Mouse (Mus musculus): Measurements from ENCODE around the gene Pcdh7. TPM values are rescaled to one million over a fixed set of nuclear protein-coding genes. Genes with fewer than 3 reads are reported as not detected.

Gene Pcdh7
- polyA plus RNA-seq, 1 experiment from 2014 or later = 47.6 TPM

GRCm38 (mm10) chr5:58081054-58081453, 363.3 kb downstream of the Pcdh7 start:
- H3K36me3 ChIP-seq (ENCODE audit: control insufficient read depth, insufficient read depth, low read length) = no peaks in the 10 kb centered on the region
- 52% methylated on average over 4 of the region's 4 CpGs for WGBS
- ATAC-seq (ENCODE audit: low read depth) = no peak

DNA sequence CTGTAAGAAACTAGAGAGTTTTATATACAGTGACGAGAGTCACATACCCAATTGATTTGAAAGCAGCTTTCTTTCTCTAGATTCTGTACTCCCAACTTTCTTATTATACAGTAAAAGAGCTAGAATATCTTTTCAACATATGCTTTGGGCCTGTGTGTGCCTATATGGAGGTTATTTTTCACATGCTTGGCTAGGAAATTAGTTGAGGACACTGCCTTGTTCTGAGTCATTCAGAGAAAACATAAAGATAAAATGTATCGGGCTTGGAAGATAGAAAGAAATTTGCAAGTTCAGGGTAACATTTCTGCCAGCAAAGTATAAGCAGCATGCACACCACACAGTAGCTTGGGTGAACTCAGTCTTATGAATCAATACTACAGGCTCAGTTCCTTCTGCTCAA, 364.5 kb downstream of the Pcdh7 start:
- Histone ChIP-seq H3K36me3 (ENCODE audit: control insufficient read depth, insufficient read depth, low read length) (no peaks in the 10 kb centered on the region), H3K4me3 (ENCODE audit: low read depth, low read length) (no peak overlapping the region)
- WGBS = 91% methylated on average over 2 of the region's 2 CpGs

More at GRCm38 (mm10) chr5:58081054-58081453, 363.3 kb downstream of the Pcdh7 start:
- Histone ChIP-seq H3K4me3 (ENCODE audit: low read depth, low read length) (no peak overlapping the region), H3K4me2 (ENCODE audit: low read depth, low read length) (no peak overlapping the region), H3K4me1 (ENCODE audit: control insufficient read depth, insufficient read depth, low read length) (no peaks in the 10 kb centered on the region), H3K27me3 (ENCODE audit: control insufficient read depth, insufficient read depth, low read length) (no peaks in the 10 kb centered on the region), H3K27ac (ENCODE audit: low read depth, low read length) (no peak overlapping the region), H3K9me3 (ENCODE audit: control insufficient read depth, low read length) (no peaks in the 10 kb centered on the region), H3K9ac (replicated peaks; ENCODE audit: low read depth, low read length) (no peak overlapping the region)

GRCm38 (mm10) chr5:58083056-58083455, 365.3 kb downstream of the Pcdh7 start:
- 97% methylated on average over 3 of the region's 3 CpGs for WGBS
- no peak overlapping the region for H3K9ac ChIP-seq (replicated peaks; ENCODE audit: low read depth, low read length)
- ATAC-seq (ENCODE audit: low read depth) = no peak
- H3K27ac ChIP-seq (ENCODE audit: low read depth, low read length) = no peak overlapping the region
- H3K27me3 ChIP-seq (ENCODE audit: control insufficient read depth, insufficient read depth, low read length) = no peaks in the 10 kb centered on the region
- no peak overlapping the region for H3K4me3 ChIP-seq (ENCODE audit: low read depth, low read length)
- no peaks in the 10 kb centered on the region for H3K9me3 ChIP-seq (ENCODE audit: control insufficient read depth, low read length)
- H3K36me3 ChIP-seq (ENCODE audit: control insufficient read depth, insufficient read depth, low read length) = no peaks in the 10 kb centered on the region
- no peak overlapping the region for H3K4me2 ChIP-seq (ENCODE audit: low read depth, low read length)
- no peaks in the 10 kb centered on the region for H3K4me1 ChIP-seq (ENCODE audit: control insufficient read depth, insufficient read depth, low read length)

More for the DNA sequence above, 364.5 kb downstream of the Pcdh7 start:
- Histone ChIP-seq H3K27ac (ENCODE audit: low read depth, low read length) (no peak overlapping the region), H3K27me3 (ENCODE audit: control insufficient read depth, insufficient read depth, low read length) (no peaks in the 10 kb centered on the region), H3K9me3 (ENCODE audit: control insufficient read depth, low read length) (no peaks in the 10 kb centered on the region), H3K9ac (replicated peaks; ENCODE audit: low read depth, low read length) (no peak overlapping the region), H3K4me2 (ENCODE audit: low read depth, low read length) (no peak overlapping the region), H3K4me1 (ENCODE audit: control insufficient read depth, insufficient read depth, low read length) (no peaks in the 10 kb centered on the region)
- no peak for ATAC-seq (ENCODE audit: low read depth)

DNA sequence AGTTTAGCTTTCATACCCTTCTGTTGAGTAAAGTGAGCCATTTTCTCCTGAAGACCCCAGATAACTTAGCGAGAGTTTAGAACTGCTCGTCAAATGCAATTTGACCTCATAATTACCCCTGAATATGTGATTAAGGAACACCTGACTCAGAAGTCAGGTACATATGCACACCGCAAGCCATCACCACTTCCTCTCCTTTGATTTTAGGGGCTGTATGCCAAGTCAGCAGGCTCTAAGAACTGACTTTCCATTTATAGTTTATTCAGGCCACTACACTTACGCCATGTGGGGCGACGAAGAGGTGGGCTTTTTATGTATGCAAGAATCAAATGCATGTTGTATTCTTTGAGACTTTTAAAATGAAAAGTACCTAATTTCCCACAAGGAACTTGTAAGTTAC, 366.2 kb downstream of the Pcdh7 start:
- H3K4me1 ChIP-seq (ENCODE audit: control insufficient read depth, insufficient read depth, low read length) = no peaks in the 10 kb centered on the region
- no peak for ATAC-seq (ENCODE audit: low read depth)
- WGBS = 88% methylated on average over 6 of the region's 6 CpGs
- no peaks in the 10 kb centered on the region for H3K27me3 ChIP-seq (ENCODE audit: control insufficient read depth, insufficient read depth, low read length)
- no peak overlapping the region for H3K4me2 ChIP-seq (ENCODE audit: low read depth, low read length)
- H3K9ac ChIP-seq (replicated peaks; ENCODE audit: low read depth, low read length) = no peak overlapping the region
- no peak overlapping the region for H3K27ac ChIP-seq (ENCODE audit: low read depth, low read length)
- no peaks in the 10 kb centered on the region for H3K9me3 ChIP-seq (ENCODE audit: control insufficient read depth, low read length)
- no peak overlapping the region for H3K4me3 ChIP-seq (ENCODE audit: low read depth, low read length)
- no peaks in the 10 kb centered on the region for H3K36me3 ChIP-seq (ENCODE audit: control insufficient read depth, insufficient read depth, low read length)

DNA sequence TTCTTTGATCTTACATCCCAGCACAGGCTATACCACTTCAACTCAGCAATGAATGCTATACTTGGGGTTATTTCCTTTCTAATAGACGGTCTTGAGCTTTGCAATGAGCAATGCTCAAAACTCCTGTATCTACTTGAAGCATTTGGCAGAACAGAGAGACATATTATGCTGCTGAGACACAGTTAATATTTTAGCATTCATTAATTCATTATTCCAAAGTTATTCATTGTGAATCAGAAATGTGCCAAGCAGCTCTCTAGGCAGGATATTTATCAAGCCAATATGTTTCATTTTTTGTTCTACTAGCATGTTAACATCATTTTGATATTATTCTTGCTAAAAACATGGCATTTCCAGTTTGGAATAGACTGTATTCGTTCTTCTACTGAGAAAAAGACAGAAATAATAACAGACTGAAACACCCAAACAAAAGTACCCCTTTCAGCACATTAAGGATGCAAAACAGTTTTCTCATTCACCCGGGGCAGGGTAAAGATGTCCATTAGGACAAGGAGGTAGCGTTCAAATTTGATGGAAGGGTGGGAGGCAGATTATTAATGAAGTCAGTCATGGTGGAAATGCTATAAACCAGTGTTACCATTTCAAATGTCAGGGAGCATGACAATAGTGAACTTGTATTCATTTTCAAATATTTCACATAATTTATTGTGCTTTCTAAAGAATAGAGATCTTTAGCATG, 391.0 kb downstream of the Pcdh7 start:
- Histone ChIP-seq H3K4me1 (ENCODE audit: control insufficient read depth, insufficient read depth, low read length) (no peaks in the 10 kb centered on the region), H3K4me2 (ENCODE audit: low read depth, low read length) (no peak overlapping the region), H3K27me3 (ENCODE audit: control insufficient read depth, insufficient read depth, low read length) (no peaks in the 10 kb centered on the region), H3K9ac (replicated peaks; ENCODE audit: low read depth, low read length) (no peak overlapping the region), H3K27ac (ENCODE audit: low read depth, low read length) (no peak overlapping the region), H3K36me3 (ENCODE audit: control insufficient read depth, insufficient read depth, low read length) (no peaks in the 10 kb centered on the region), H3K4me3 (ENCODE audit: low read depth, low read length) (no peak overlapping the region), H3K9me3 (ENCODE audit: control insufficient read depth, low read length) (no peaks in the 10 kb centered on the region)
- 65% methylated on average over 4 of the region's 4 CpGs for WGBS
- no peak for ATAC-seq (ENCODE audit: low read depth)

- Histone ChIP-seq H3K27me3 (ENCODE audit: control insufficient read depth, insufficient read depth, low read length) (no peaks in the 10 kb centered on the region), H3K9ac (replicated peaks; ENCODE audit: low read depth, low read length) (no peak overlapping the region), H3K27ac (ENCODE audit: low read depth, low read length) (no peak overlapping the region), H3K9me3 (ENCODE audit: control insufficient read depth, low read length) (no peaks in the 10 kb centered on the region), H3K4me3 (ENCODE audit: low read depth, low read length) (no peak overlapping the region), H3K4me2 (ENCODE audit: low read depth, low read length) (no peak overlapping the region), H3K4me1 (ENCODE audit: control insufficient read depth, insufficient read depth, low read length) (no peaks in the 10 kb centered on the region), H3K36me3 (ENCODE audit: control insufficient read depth, insufficient read depth, low read length) (no peaks in the 10 kb centered on the region)
- WGBS = 78% methylated on average over 3 of the region's 3 CpGs
- ATAC-seq (ENCODE audit: low read depth) = no peak
Measured at GRCm38 (mm10) chr5:58116096-58116495, 398.3 kb downstream of the Pcdh7 start.

GRCm38 (mm10) chr5:58117896-58118295, 400.1 kb downstream of the Pcdh7 start:
- WGBS = 77% methylated on average over 3 of the region's 3 CpGs
- no peak overlapping the region for H3K27ac ChIP-seq (ENCODE audit: low read depth, low read length)
- no peaks in the 10 kb centered on the region for H3K4me1 ChIP-seq (ENCODE audit: control insufficient read depth, insufficient read depth, low read length)
- no peak for ATAC-seq (ENCODE audit: low read depth)
- no peaks in the 10 kb centered on the region for H3K9me3 ChIP-seq (ENCODE audit: control insufficient read depth, low read length)
- H3K4me3 ChIP-seq (ENCODE audit: low read depth, low read length) = no peak overlapping the region
- H3K4me2 ChIP-seq (ENCODE audit: low read depth, low read length) = no peak overlapping the region
- no peaks in the 10 kb centered on the region for H3K36me3 ChIP-seq (ENCODE audit: control insufficient read depth, insufficient read depth, low read length)
- no peaks in the 10 kb centered on the region for H3K27me3 ChIP-seq (ENCODE audit: control insufficient read depth, insufficient read depth, low read length)
- H3K9ac ChIP-seq (replicated peaks; ENCODE audit: low read depth, low read length) = no peak overlapping the region

DNA sequence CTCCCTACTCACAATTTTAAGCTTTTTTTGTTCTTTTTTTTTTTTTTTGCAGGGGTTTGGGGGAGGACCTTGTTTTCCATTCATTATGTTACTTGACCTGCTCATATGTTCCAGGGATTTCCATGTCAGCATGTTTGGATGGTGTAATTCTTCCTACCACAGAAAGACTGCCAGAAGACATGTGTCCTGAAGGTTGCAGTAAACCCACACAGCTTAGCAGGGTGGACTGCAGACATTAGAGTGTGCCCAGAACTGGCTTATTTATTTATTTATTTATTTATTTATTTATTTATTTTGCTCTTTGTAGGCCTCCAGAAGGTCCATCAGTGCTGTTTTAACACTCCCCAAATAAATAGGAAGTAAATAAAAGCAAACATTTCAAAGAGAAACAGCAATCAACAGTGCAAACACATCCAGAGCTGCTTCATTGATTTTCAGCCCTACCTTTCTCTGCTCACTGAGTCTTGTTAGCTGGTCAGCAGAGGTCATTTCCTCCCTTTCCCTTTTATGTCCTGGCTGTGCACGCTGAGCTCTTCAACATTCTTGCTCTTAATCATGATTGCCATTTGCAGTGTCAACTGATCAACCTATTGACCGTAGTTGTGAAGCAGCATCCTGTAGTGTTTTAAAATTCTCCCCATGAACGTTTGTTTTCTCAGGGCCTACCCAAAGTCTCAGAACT, 401.3 kb downstream of the Pcdh7 start:
- no peak for ATAC-seq (ENCODE audit: low read depth)
- H3K27me3 ChIP-seq (ENCODE audit: control insufficient read depth, insufficient read depth, low read length) = no peaks in the 10 kb centered on the region
- H3K36me3 ChIP-seq (ENCODE audit: control insufficient read depth, insufficient read depth, low read length) = no peaks in the 10 kb centered on the region
- H3K4me1 ChIP-seq (ENCODE audit: control insufficient read depth, insufficient read depth, low read length) = no peaks in the 10 kb centered on the region
- no peak overlapping the region for H3K4me2 ChIP-seq (ENCODE audit: low read depth, low read length)
- no peaks in the 10 kb centered on the region for H3K9me3 ChIP-seq (ENCODE audit: control insufficient read depth, low read length)
- no peak overlapping the region for H3K4me3 ChIP-seq (ENCODE audit: low read depth, low read length)
- H3K9ac ChIP-seq (replicated peaks; ENCODE audit: low read depth, low read length) = no peak overlapping the region
- H3K27ac ChIP-seq (ENCODE audit: low read depth, low read length) = no peak overlapping the region
- WGBS = 24% methylated on average over 3 of the region's 3 CpGs

DNA sequence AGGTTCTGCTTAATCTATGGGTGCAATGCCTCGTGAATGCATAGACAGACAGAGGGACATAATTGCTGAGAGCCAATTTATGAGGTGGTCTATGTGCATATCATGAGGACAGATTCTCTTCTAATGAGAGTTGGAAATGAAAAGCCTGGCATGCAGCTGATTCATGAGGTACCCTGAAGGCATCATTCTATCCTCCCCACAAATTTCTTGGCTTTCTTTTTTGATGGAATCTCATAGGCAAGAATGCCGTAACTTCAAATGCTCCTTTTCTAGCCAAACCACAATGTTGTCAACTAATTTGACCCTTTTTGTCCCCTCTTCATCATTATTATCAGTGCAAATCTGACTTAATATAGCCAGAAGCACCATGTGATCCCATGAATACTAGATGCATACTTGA, 426.1 kb downstream of the Pcdh7 start:
- no peaks in the 10 kb centered on the region for H3K9me3 ChIP-seq (ENCODE audit: control insufficient read depth, low read length)
- no peak overlapping the region for H3K4me2 ChIP-seq (ENCODE audit: low read depth, low read length)
- no peaks in the 10 kb centered on the region for H3K27me3 ChIP-seq (ENCODE audit: control insufficient read depth, insufficient read depth, low read length)
- H3K4me3 ChIP-seq (ENCODE audit: low read depth, low read length) = no peak overlapping the region
- no peak overlapping the region for H3K27ac ChIP-seq (ENCODE audit: low read depth, low read length)
- no peaks in the 10 kb centered on the region for H3K4me1 ChIP-seq (ENCODE audit: control insufficient read depth, insufficient read depth, low read length)
- H3K9ac ChIP-seq (replicated peaks; ENCODE audit: low read depth, low read length) = no peak overlapping the region
- H3K36me3 ChIP-seq (ENCODE audit: control insufficient read depth, insufficient read depth, low read length) = no peaks in the 10 kb centered on the region
- WGBS = 58% methylated on average over 2 of the region's 2 CpGs
- ATAC-seq (ENCODE audit: low read depth) = no peak

Measured in neural tube, embryonic 14.5 days (tissue).